Mouse (Mus musculus): ENCODE data around the gene Tatdn3. TPM values are rescaled to one million over a fixed set of nuclear protein-coding genes. Genes with fewer than 3 reads are reported as not detected.

Tatdn3 gene
- polyA plus RNA-seq, 1 experiment = 4.8 TPM

DNA sequence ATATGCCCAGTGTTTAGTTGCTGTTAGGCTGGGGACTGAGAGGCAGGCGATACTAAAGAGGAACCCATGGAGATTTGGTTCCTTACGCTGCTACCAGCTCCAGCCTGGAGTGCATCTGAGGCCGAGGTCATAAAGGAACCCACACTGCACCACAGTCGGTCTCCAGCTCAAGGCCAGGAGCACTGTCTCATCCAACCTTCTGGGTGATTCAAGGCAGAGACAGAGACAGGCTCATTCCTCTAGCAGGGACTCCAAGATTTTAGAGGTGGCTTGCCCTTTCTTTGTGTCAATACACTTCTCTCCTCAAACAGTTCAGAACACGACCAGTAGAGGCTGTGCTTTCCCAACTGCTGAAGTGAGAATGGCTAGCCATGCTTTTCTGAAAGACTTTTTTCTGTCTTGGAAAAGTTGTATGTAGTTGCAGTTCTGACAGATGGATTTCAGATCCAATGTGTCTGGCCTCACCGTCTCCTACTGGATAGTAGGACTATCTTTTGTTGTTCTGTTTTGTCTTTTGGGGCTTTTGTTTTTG, 66.3 kb downstream of the Tatdn3 start:
- 61% methylated on average over 6 of the region's 6 CpGs for WGBS
- no peak for DNase-seq (ENCODE audit: low read depth, low spot score)

Other genes with a start within 250 kb of the Tatdn3 start
- gene Rps6kc1, start 151.2 kb downstream of the Tatdn3 start, polyA plus RNA-seq (2012; rRNA removed) = 9.2 and 10.9 TPM in 2 replicates
- 19.0 and 29.9 TPM in 2 replicates for gene Angel2, start 137.8 kb downstream of the Tatdn3 start, polyA plus RNA-seq (2012; rRNA removed)
- 0.29 and 0.31 TPM in 2 replicates for gene Vash2, start 83.6 kb downstream of the Tatdn3 start, polyA plus RNA-seq (2012; rRNA removed)
- gene Flvcr1, start 36.8 kb downstream of the Tatdn3 start, polyA plus RNA-seq (2012; rRNA removed) = 8.1 and 26.4 TPM in 2 replicates
- gene Spata45, start 26.3 kb downstream of the Tatdn3 start, polyA plus RNA-seq (2012; rRNA removed) = not detected in 2 replicates
- gene Nsl1, start 80 bp upstream of the Tatdn3 start, polyA plus RNA-seq (2012; rRNA removed) = 2.7 and 3.5 TPM in 2 replicates
- 6.5 and 7.5 TPM in 2 replicates for gene Batf3, start 34.9 kb upstream of the Tatdn3 start, polyA plus RNA-seq (2012; rRNA removed)
- gene Fam71a, start 101.9 kb upstream of the Tatdn3 start, polyA plus RNA-seq (2012; rRNA removed) = not detected in 2 replicates
- gene Atf3, start 155.1 kb upstream of the Tatdn3 start, polyA plus RNA-seq (2012; rRNA removed) = 13.5 and 35.4 TPM in 2 replicates